In genomic region chr10:67966983-67967382, GRCm38 (mm10) we compare ENCODE assay signal across 22 mouse cellular contexts. TPM values are rescaled to one million over a fixed set of nuclear protein-coding genes. Genes with fewer than 3 reads are reported as not detected.
"Had no signal": no experiment of that assay in that cellular context is flagged by ENCODE, and none has a peak within 500 bp of the region (broad histone marks: within the 10 kb centered on the region; RNA-seq: fewer than 3 reads in every experiment).

No protein-coding gene starts in this region.

- H3K27ac ChIP-seq: gastrocnemius, adult 2 months; heart, embryonic 10.5 days; hindbrain, embryonic 14.5 days; intestine, embryonic 15.5 days; limb, embryonic 10.5 days; limb, embryonic 12.5 days had no signal

- H3K4me2 ChIP-seq: heart, embryonic 12.5 days; hindbrain, embryonic 14.5 days; intestine, embryonic 15.5 days; limb, embryonic 12.5 days had no signal

- H3K9me3 ChIP-seq: heart, embryonic 10.5 days; heart, embryonic 12.5 days; intestine, embryonic 15.5 days; limb, embryonic 10.5 days; limb, embryonic 12.5 days had no signal

- H3K4me3 ChIP-seq: heart, embryonic 10.5 days; heart, embryonic 12.5 days; intestine, embryonic 15.5 days; layer of hippocampus, adult 2 months; left cerebral cortex, adult 2 months; limb, embryonic 10.5 days; limb, embryonic 12.5 days had no signal

- H3K4me1 ChIP-seq: heart, embryonic 10.5 days; heart, embryonic 12.5 days; intestine, embryonic 15.5 days had no signal

- H3K9ac ChIP-seq: forebrain, postnatal 0 days; heart, embryonic 12.5 days; hindbrain, embryonic 14.5 days; intestine, embryonic 15.5 days; limb, embryonic 12.5 days had no signal

- H3K36me3 ChIP-seq: heart, embryonic 10.5 days; heart, embryonic 12.5 days; intestine, embryonic 15.5 days; limb, embryonic 10.5 days; limb, embryonic 12.5 days had no signal

- H3K27me3 ChIP-seq: heart, embryonic 12.5 days; intestine, embryonic 15.5 days; limb, embryonic 12.5 days had no signal

- ATAC-seq: forebrain, postnatal 0 days; hindbrain, embryonic 16.5 days; inflammation-experienced regulatory T-cells, adult 6 months; intestine, embryonic 15.5 days; intestine, postnatal 0 days had no signal

- DNase-seq: forebrain, postnatal 0 days; gastrocnemius, adult 2 months; gastrocnemius, postnatal 10 days; gastrocnemius, postnatal 25 days; heart, adult 18-20 months; heart, postnatal 4 days; kidney, adult 18-20 months; kidney, adult 8-10 months; kidney, postnatal 25 days; liver had no signal

RNA-seq across cellular contexts. Expression of gene Zfp365, which starts 54.5 kb away (rescaled TPM):
- total RNA-seq: granulocyte monocyte progenitor cell, adult 5-6 weeks had no signal
